ENCODE assay signal across 8 mouse cellular contexts in genomic region chr7:24902630-24903443, GRCm38 (mm10). TPM values are rescaled to one million over a fixed set of nuclear protein-coding genes. Genes with fewer than 3 reads are reported as not detected.
A peak's percentile ranks its signal among the peaks of the same experiment; 100 is the strongest.
DNase-seq lines count a peak whose midpoint lies in the region; ATAC-seq and TF ChIP-seq lines count a peak whose summit lies in the region.

Gene Arhgef1, plus strand, starts transcription at chr7:24902912.

- peak; percentile 56 for ATAC-seq in erythroblast, adult 5-6 weeks (replicated peaks; ENCODE audit: low FRiP score, poor library complexity, severe bottlenecking)
- ATAC-seq in heart, embryonic 16.5 days (replicated peaks; ENCODE audit: extremely low read depth, insufficient read depth, low FRiP score) = no peak; the same call in 1 of the 2 replicates
- no peak for ATAC-seq in neural tube, embryonic 15.5 days (ENCODE audit: low FRiP score)

- peak within 1 kb of the TSS; percentile 94 for H3K27ac ChIP-seq in heart, embryonic 16.5 days (ENCODE audit: low read length)
- peak within 1 kb of the TSS; percentile 83 for H3K27ac ChIP-seq in neural tube, embryonic 15.5 days (replicated peaks)

- no peaks in the 10 kb centered on the region for H3K9me3 ChIP-seq in heart, embryonic 16.5 days (replicated peaks; ENCODE audit: control insufficient read depth, low read length)
- H3K9me3 ChIP-seq in neural tube, embryonic 15.5 days (replicated peaks) = no peaks in the 10 kb centered on the region

- no peaks in the 10 kb centered on the region for H3K27me3 ChIP-seq in heart, embryonic 16.5 days (ENCODE audit: control insufficient read depth, insufficient read depth, low read length)
- no peaks in the 10 kb centered on the region for H3K27me3 ChIP-seq in neural tube, embryonic 15.5 days (replicated peaks)

- TF ChIP-seq CTCF in lung, adult 2 months (IDR thresholded peaks at IDR 0.05; ENCODE audit: insufficient read depth, low read length) = no peak

- H3K9ac ChIP-seq in heart, embryonic 16.5 days (ENCODE audit: low read length) = peak within 1 kb of the TSS; percentile 92
- H3K9ac ChIP-seq in neural tube, embryonic 15.5 days (replicated peaks) = peak within 1 kb of the TSS; percentile 70

- TF ChIP-seq POLR2A in lung, adult 2 months (IDR thresholded peaks at IDR 0.05; ENCODE audit: borderline replicate concordance, extremely low read depth, low read depth, low read length) = peak; percentile 38; the same call in 1 of the 2 replicates

- peak within 1 kb of the TSS; percentile 96 for H3K4me2 ChIP-seq in heart, embryonic 16.5 days (ENCODE audit: low read depth, low read length)
- peak within 1 kb of the TSS; percentile 77 for H3K4me2 ChIP-seq in neural tube, embryonic 15.5 days

- H3K4me3 ChIP-seq in heart, embryonic 16.5 days (ENCODE audit: low read length) = peak within 1 kb of the TSS; percentile 88
- peak within 1 kb of the TSS; percentile 69 for H3K4me3 ChIP-seq in lung, adult 2 months (replicated peaks; ENCODE audit: extremely low read depth, low read depth, low read length)
- peak within 1 kb of the TSS; percentile 61 for H3K4me3 ChIP-seq in neural tube, embryonic 15.5 days (replicated peaks)

- DNase-seq in CD8-positive naive resting alpha-beta T cell, adult 2 months (ENCODE audit: low read depth in 2 of 2, low spot score in 2 of 2) = peak; percentile 30 to 54
- DNase-seq in adrenal gland, postnatal 4 days (ENCODE audit: low spot score in 2 of 2) = peak in 1 of 2 experiments; percentile 28
- DNase-seq in kidney, postnatal 14 days = peak; percentile 83
- peak; percentile 77 for DNase-seq in lung, adult 2 months
- DNase-seq in thymus, postnatal 10 days (ENCODE audit: low spot score in 2 of 2) = peak; percentile 72 to 83

- 6% methylated on average over 56 of the region's 68 CpGs for WGBS in heart, embryonic 16.5 days
- 2% methylated on average over 65 of the region's 68 CpGs for WGBS in lung, adult 2 months
- WGBS in neural tube, embryonic 15.5 days = 8% methylated on average over 53 of the region's 68 CpGs

- H3K4me1 ChIP-seq in heart, embryonic 16.5 days (ENCODE audit: control insufficient read depth, insufficient read depth, low read length) = peaks cover 32% of the 10 kb centered on the region
- peaks cover 23% of the 10 kb centered on the region for H3K4me1 ChIP-seq in lung, adult 2 months (ENCODE audit: control insufficient read depth, insufficient read depth, low read length)
- peaks cover 45% of the 10 kb centered on the region for H3K4me1 ChIP-seq in neural tube, embryonic 15.5 days

- no peaks in the 10 kb centered on the region for H3K36me3 ChIP-seq in heart, embryonic 16.5 days (ENCODE audit: control insufficient read depth, insufficient read depth)
- H3K36me3 ChIP-seq in neural tube, embryonic 15.5 days = no peaks in the 10 kb centered on the region

RNA-seq across cellular contexts. Expression of gene Arhgef1, which starts in this region (rescaled TPM):
- total RNA-seq in adrenal gland, postnatal 4 days (2021) = 100 to 1,000 TPM; 159 to 161 TPM
- 39.7 and 42.3 TPM in 2 replicates for total RNA-seq in erythroblast, adult 5-6 weeks (2015; ENCODE audit: low replicate concordance)
- 25.0 and 31.2 TPM in 2 replicates for total RNA-seq in erythroblast, adult 5-6 weeks (2017; ENCODE audit: low replicate concordance)
- polyA plus RNA-seq in heart, embryonic 16.5 days (2015; fragmentation: Nextera tagmentation; extraction: Ambion mirVana) = 75.4 and 80.9 TPM in 2 replicates
- 360 and 365 TPM in 2 replicates for polyA plus RNA-seq in lung, adult 2 months (2012; rRNA removed)
- 78.5 and 85.3 TPM in 2 replicates for polyA plus RNA-seq in neural tube, embryonic 15.5 days (2015; fragmentation: Nextera tagmentation; extraction: Ambion mirVana)
